ENCODE assay signal across 8 mouse cellular contexts in genomic region chrX:79516977-79517645, GRCm38 (mm10). TPM values are rescaled to one million over a fixed set of nuclear protein-coding genes. Genes with fewer than 3 reads are reported as not detected.
A peak's percentile ranks its signal among the peaks of the same experiment; 100 is the strongest.
DNase-seq lines count a peak whose midpoint lies in the region; ATAC-seq and TF ChIP-seq lines count a peak whose summit lies in the region.

Gm7173 (minus strand) TSS chrX:79517285.

- no peaks in the 10 kb centered on the region for H3K79me2 ChIP-seq in liver, adult 2 months (ENCODE audit: control insufficient read depth, insufficient read depth, low read length)

- peak; percentile 2 for DNase-seq in gastrocnemius, postnatal 10 days
- DNase-seq in gastrocnemius, adult 8-10 months (ENCODE audit: low spot score in 2 of 2) = no peak
- peak; percentile 26 to 27 for DNase-seq in heart, postnatal 10 days
- DNase-seq in kidney, postnatal 36 days = peak; percentile 48 to 53
- peak; percentile 50 for DNase-seq in liver, adult 2 months (ENCODE audit: extremely low read depth, low read depth, low spot score)
- peak; percentile 37 for DNase-seq in neural tube, embryonic 10.5 days (ENCODE audit: extremely low spot score, low spot score)
- DNase-seq in urinary bladder, adult 2 months (ENCODE audit: low spot score) = peak; percentile 23

- H3K27ac ChIP-seq in embryonic facial prominence, embryonic 13.5 days = no peak within 1 kb of the TSS
- H3K27ac ChIP-seq in liver, adult 2 months (replicated peaks; ENCODE audit: insufficient read depth, low read depth, low read length) = no peak within 1 kb of the TSS

- WGBS in embryonic facial prominence, embryonic 13.5 days = 31% methylated on average over 23 of the region's 23 CpGs
- WGBS in liver, adult 2 months = 6% methylated on average over 23 of the region's 23 CpGs

- peak; percentile 32; the same call in 1 of the 2 replicates for ATAC-seq in embryonic facial prominence, embryonic 13.5 days (ENCODE audit: insufficient number of reproducible peaks, insufficient read depth, low FRiP score, low TSS enrichment, low read depth)

- H3K9ac ChIP-seq in embryonic facial prominence, embryonic 13.5 days = peak within 1 kb of the TSS; percentile 57
- H3K9ac ChIP-seq in liver, adult 2 months (ENCODE audit: low read depth, low read length) = no peak within 1 kb of the TSS

- no peak for TF ChIP-seq CTCF in liver, adult 2 months (IDR thresholded peaks at IDR 0.05; ENCODE audit: low read depth, low read length)

- H3K9me3 ChIP-seq in embryonic facial prominence, embryonic 13.5 days = no peaks in the 10 kb centered on the region

- intact Hi-C loops in heart, postnatal 10 days (cut with DNase I) = no loop called here

- TF ChIP-seq POLR2A in liver, adult 2 months (IDR thresholded peaks at IDR 0.05; ENCODE audit: extremely low read depth, insufficient read depth, low read length) = no peak

- H3K4me3 ChIP-seq in embryonic facial prominence, embryonic 13.5 days = peak within 1 kb of the TSS; percentile 44
- H3K4me3 ChIP-seq in liver, adult 2 months (ENCODE audit: insufficient read depth, low read depth, low read length) = peak within 1 kb of the TSS; percentile 60

- H3K36me3 ChIP-seq in embryonic facial prominence, embryonic 13.5 days = no peaks in the 10 kb centered on the region
- H3K36me3 ChIP-seq in liver, adult 2 months (ENCODE audit: control insufficient read depth, insufficient read depth, low read length) = no peaks in the 10 kb centered on the region

- H3K4me1 ChIP-seq in embryonic facial prominence, embryonic 13.5 days = no peaks in the 10 kb centered on the region
- H3K4me1 ChIP-seq in liver, adult 2 months (ENCODE audit: control insufficient read depth, insufficient read depth, low read length) = no peaks in the 10 kb centered on the region

- H3K4me2 ChIP-seq in embryonic facial prominence, embryonic 13.5 days = peak within 1 kb of the TSS; percentile 60

- H3K27me3 ChIP-seq in embryonic facial prominence, embryonic 13.5 days = no peaks in the 10 kb centered on the region
- H3K27me3 ChIP-seq in liver, adult 2 months (ENCODE audit: control insufficient read depth, insufficient read depth, low read length) = no peaks in the 10 kb centered on the region

RNA-seq across cellular contexts. Expression of gene Gm7173, which starts in this region (rescaled TPM):
- total RNA-seq in gastrocnemius, postnatal 10 days (2021) = under 1 TPM in 1 of 2 experiments, not detected in 1; 0.09 TPM
- not detected for total RNA-seq in gastrocnemius, adult 8-10 months (2022)
- polyA plus RNA-seq in embryonic facial prominence, embryonic 13.5 days (2015; fragmentation: Nextera tagmentation; extraction: Ambion mirVana) = 0.67 and 0.74 TPM in 2 replicates
- total RNA-seq in heart, postnatal 10 days (2021) = under 1 TPM; 0.17 to 0.52 TPM
- total RNA-seq in liver, adult 2 months (2014; rRNA removed) = 0.07 and 0.18 TPM in 2 replicates
- polyA plus RNA-seq in liver, adult 2 months (2012; rRNA removed) = not detected in 2 replicates
- 0.36 and 0.41 TPM in 2 replicates for polyA plus RNA-seq in urinary bladder, adult 2 months (2012; rRNA removed)

Comparison
In these comparisons a context has a peak if more than half of its experiments do, and no peak if none do; other contexts are left out.
1. Peak in DNase-seq in gastrocnemius, postnatal 10 days; RNA of the gene not detected or under 1 TPM.
2. Peak in ATAC-seq, H3K4me3 ChIP-seq, H3K9ac ChIP-seq and H3K4me2 ChIP-seq in embryonic facial prominence, embryonic 13.5 days; RNA of the gene not detected or under 1 TPM.
3. Peak in DNase-seq in heart, postnatal 10 days; RNA of the gene not detected or under 1 TPM.
4. Peak in DNase-seq and H3K4me3 ChIP-seq in liver, adult 2 months; RNA of the gene not detected or under 1 TPM.
5. Peak in DNase-seq in urinary bladder, adult 2 months; RNA of the gene not detected or under 1 TPM.
6. DNase-seq: peak in kidney, postnatal 36 days (2 of 2) and neural tube, embryonic 10.5 days (single experiment); none in gastrocnemius, adult 8-10 months (0 of 2).